Mouse (Mus musculus) ES-Bruce4 (cell line): ENCODE results near the gene 2410015M20Rik.

Experiments used
- CTCF ChIP-seq: IDR thresholded peaks from one replicate; pipeline ENCODE4 v1.8.1; 2011; ENCODE audit warnings: low read depth, low read length
- EP300 ChIP-seq: IDR thresholded peaks from 2 replicates; pipeline ENCODE4 v1.6.1; 2011; ENCODE audit warnings: low read depth, low read length; ENCODE audit not compliant: insufficient read depth

DNA sequence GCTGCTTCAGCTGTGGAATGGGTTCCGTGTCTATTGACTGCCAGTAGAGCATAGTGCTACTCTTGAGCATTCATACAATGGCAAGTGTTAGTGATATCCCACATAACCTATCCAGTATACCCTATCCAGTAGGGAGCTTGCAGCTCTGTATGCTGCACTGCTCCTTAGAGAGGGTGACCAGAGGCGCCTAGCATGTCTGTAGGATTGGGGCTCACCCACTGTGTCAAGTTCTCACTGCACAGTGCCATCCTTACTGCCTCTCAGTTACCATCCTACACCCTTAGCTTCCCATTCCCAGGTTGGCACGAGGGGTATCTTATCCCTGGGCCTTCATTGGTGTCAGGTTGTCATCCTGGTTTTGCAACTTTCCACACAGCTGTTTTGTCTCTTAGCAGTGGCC, 5.1 kb downstream of the 2410015M20Rik start:
- TF ChIP-seq EP300 = no peak
- TF ChIP-seq CTCF = no peak
